Mouse (Mus musculus) gastrocnemius, postnatal 14 days (tissue): Measurements from ENCODE around the gene Olfr724. TPM values are rescaled to one million over a fixed set of nuclear protein-coding genes. Genes with fewer than 3 reads are reported as not detected.
"Not testable (repeated sequence)": the region's sequence is repeated elsewhere in the genome, so short reads cannot be mapped to it uniquely, and the experiment has no call there.

Experiments used
- DNase-seq: peaks from one replicate; pipeline ENCODE4 v3.0.0; 2021; ENCODE audit warnings: mixed read lengths
- intact Hi-C: fragments of 180-260 bp; cut with DNase I; formaldehyde crosslinking; loops from one replicate; pipeline ENCODE4 v1.15.1; 2025; ENCODE audit warnings: low total_unique reads
- long read RNA-seq, 2 experiments: library from polyadenylated mRNA; stranded (forward); transcript quantifications; one replicate each; pipeline ENCODE4 v2.0.0; 2021
- total RNA-seq, 2 experiments: library from RNA; stranded (reverse); gene quantifications; 2 replicates each; pipeline ENCODE4 v1.2.3; 2021

Olfr724 gene
- not detected for total RNA-seq
- long read RNA-seq, experiment 1 = 0 reads
- long read RNA-seq, experiment 2 = 0 reads

DNA sequence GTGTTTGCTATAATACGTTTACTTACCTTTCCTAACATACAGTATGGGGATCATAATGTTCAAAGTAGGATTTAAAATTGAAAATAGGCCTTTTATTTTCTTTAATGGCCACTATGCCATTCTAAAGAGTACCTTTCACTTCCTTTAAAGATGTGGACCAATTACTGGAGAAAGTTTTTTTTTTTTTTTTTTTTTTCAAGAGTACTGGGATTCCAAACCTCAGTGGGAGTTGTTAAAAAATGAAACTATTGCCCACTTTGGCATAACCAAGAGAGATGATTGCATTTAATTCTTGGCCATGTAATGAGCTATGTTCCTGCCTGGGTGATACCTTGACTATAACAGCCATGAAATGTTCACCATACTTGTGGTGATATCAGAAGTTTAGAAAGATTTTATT, at the start of gene Olfr724:
TSS of gene Olfr724 (minus strand) at position 101 of the 400 bp plus-strand sequence.
- DNase-seq, intact Hi-C loops: not testable (repeated sequence)

DNA sequence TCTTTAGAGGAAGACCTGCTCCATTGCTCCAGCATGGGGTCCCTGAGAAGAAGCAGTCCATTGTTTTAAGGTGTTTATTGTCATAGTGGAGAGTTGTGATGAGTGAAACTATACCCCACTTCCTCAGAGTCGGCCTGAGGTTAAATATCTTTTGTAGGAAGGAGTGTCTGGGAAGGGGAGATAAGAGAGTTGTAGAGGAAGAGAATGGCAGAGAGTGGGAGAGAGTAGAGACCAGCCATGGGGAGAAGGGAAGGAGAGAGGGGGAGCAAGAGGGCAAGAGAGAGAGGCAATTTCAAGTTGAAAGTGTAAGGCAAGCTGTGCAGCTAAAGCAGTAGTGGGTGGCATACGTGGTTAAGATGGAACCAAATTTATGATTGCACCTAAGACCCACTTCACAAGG, 7.2 kb downstream of the Olfr724 start:
- DNase-seq = no peak

DNA sequence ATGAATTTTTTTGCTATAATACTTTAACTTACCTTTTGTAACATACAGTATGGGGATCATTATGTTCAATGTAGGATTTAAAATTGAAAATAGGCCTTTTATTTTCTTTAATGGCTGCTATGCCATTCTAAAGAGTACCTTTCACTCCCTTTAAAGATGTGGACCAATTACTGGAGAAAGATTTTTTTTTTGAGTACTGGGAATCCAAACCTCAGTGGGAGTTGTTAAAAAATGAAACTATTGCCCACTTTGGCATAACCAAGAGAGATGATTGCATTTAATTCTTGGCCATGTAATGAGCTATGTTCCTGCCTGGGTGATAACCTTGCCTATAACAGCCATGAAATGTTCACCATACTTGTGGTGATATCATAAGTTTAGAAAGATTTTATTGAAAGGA, 31.4 kb downstream of the Olfr724 start, which contains the start of gene Olfr723:
TSS of gene Olfr723 (minus strand) at position 101 of the 400 bp plus-strand sequence.
- intact Hi-C loops, DNase-seq: not testable (repeated sequence)

More for the DNA sequence above, 7.2 kb downstream of the Olfr724 start:
- intact Hi-C loops = no loop called here

Other genes starting within 250 kb of the Olfr724 start
- 1 to 10 TPM; 4.3 to 4.4 TPM for gene Armh4, start 179.9 kb downstream of the Olfr724 start, total RNA-seq
- not detected for gene Olfr722, start 61.3 kb downstream of the Olfr724 start, total RNA-seq
- gene Olfr723, start 31.5 kb downstream of the Olfr724 start, total RNA-seq = not detected
- gene Olfr725, start 77.1 kb upstream of the Olfr724 start, total RNA-seq = not detected
- gene Olfr726, start 127.7 kb upstream of the Olfr724 start, total RNA-seq = not detected
- gene Olfr727, start 159.9 kb upstream of the Olfr724 start, total RNA-seq = not detected
- not detected for gene Olfr728, start 179.4 kb upstream of the Olfr724 start, total RNA-seq
- not detected for gene Olfr729, start 189.6 kb upstream of the Olfr724 start, total RNA-seq
- not detected for gene Olfr730, start 224.9 kb upstream of the Olfr724 start, total RNA-seq